Mouse (Mus musculus) monocyte, adult 2 months (primary cell): ENCODE data around the gene Bicc1.
"Not testable (repeated sequence)": the region's sequence is repeated elsewhere in the genome, so short reads cannot be mapped to it uniquely, and the experiment has no call there.

Source experiments
- DNase-seq, 2 experiments: peaks; one replicate each; pipeline ENCODE4 v3.0.0; 2022; ENCODE audit warnings: low spot score in 2 of 2, low read depth in 1 of 2

The Bicc1 gene

DNA sequence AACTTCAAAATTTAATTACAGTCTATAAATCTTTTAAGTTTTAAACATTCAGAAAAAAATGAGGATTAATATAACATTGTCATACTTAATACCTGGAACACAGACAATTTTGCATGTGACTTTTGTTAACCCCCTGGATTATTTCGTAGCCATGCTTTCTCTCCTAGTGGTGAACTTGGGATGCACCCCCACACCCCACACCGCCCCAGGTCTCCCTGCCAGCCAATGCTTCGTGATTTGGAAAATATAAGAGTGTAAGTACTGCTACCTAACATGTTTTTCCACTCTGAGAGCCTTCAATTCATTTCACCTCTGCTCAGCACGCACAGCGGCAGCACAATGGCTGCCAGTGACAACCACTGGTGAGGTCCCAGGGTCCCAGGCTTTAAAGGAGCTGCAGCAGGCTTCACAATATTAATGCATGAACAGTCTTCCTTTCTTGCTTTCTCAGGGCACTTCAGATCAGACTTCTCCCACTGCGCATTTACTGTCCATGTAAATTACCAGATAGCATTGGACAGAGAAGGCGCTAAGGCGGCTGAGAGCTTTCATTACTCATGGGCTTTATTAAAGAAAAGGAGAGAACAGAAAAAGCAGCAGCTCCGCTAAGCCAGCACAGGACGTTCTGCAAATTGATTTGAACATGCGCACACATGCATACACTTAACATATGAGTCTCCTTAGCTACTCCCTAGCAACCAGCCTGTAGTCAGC is 207.3 kb downstream of the Bicc1 start:
- DNase-seq, result no peak

DNA sequence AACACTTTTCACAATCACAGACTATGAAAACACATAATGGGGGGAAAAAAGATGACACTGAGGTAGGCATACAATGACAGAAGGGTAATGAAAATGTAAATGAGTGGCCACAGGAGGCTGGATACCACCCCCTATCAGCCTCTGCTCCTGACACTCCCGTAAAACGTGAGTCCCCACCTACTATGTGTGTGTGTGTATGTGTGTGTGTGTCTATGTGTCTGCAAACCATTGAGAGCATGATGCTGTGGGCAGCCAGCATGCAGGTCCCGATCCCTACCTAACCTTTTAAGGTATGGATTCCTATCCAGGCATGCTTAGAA is 209.4 kb downstream of the Bicc1 start:
- no peak for DNase-seq

GRCm38 (mm10) chr10:70949254-70950104 is 210.0 kb downstream of the Bicc1 start:
- no peak for DNase-seq

- DNase-seq, result no peak
These were observed 211.2 kb downstream of the Bicc1 start for GRCm38 (mm10) chr10:70948276-70948675.

- not testable (repeated sequence) for DNase-seq
These were observed 213.4 kb downstream of the Bicc1 start for GRCm38 (mm10) chr10:70946121-70946520.

DNA sequence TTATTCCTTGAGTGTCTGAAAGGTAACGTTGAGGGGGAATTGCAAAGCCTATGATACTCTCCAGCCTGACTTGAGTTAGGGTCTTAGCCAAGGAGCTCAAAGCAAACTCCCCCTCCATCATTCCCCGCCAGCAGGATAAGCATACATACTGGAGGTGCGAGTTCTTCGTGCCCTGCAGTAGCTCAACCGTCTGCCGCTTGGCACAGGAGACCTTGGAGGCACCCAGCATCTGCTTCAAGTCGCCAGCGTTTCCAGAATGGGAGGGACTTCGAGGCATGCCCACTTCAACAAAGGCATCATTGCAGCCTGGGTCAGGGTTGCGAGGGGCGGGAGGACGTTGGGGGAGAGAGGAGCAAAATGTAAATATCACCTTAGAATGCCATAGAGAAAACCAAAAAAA is 214.4 kb downstream of the Bicc1 start:
- DNase-seq, result no peak

- DNase-seq, result no peak
These were observed 217.9 kb downstream of the Bicc1 start for GRCm38 (mm10) chr10:70941623-70942022.

DNA sequence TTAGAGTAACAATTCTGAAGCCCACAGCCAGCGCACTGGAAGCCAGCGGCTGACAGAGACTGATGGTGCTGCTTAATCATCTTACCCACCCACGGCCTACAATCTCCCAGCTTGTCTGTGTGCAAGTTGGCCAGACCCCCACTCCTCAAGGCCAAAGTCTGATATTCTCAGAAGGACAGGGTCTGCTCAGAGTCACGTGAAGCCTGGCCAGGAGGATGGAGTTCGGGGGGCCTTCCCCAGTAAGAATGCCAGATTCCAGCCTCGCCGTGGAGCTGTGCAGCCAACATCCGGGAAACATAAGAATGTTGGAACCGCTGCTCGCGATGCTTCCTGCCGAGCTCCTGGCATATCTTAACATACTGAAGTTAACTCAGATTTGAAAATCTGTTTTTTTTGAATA is 219.7 kb downstream of the Bicc1 start:
- DNase-seq, result no peak

GRCm38 (mm10) chr10:70937450-70937849 is 222.1 kb downstream of the Bicc1 start:
- DNase-seq, result no peak

DNA sequence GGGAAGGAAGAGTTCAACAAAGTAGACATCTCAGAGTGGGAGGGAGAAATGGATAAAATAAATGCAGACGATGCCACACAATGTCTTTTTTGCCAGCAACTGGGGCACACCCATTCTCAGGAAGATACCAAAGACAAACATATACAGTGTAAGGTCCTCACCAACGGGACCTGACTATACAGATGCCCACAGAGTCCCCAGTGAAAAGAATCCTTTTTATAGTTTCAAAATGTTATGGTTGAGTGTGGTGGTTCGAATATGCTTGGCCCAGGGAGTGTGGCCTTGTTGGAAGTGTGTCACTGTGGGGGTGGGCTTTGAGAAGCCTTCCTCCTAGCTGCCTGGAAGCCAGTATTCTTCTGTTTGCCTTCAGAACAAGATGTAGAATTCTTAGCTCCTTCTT is 223.5 kb downstream of the Bicc1 start:
- DNase-seq, result no peak

- DNase-seq, result no peak
These were observed 233.4 kb downstream of the Bicc1 start for GRCm38 (mm10) chr10:70926126-70926525.

GRCm38 (mm10) chr10:70924348-70924747 is 235.2 kb downstream of the Bicc1 start:
- no peak for DNase-seq

DNA sequence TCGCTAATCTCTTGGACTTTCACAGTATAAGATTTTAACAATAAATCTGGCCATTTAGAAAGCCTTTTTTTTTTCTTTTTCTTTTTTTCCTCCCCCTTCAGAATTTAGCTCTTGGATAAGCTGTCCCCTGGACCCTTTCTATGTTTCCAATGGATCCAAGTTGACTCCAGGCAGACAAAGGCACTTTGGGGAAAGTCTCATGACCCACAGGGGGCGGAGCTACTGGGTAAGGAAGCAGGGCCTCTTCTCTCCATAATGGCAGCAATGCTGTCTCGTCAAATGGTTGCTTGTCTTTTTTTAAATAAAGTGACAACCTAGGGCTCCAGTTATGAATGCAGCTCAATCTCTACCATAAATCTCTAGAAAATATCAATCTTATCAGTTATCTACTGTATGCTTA is 235.6 kb downstream of the Bicc1 start:
- no peak for DNase-seq

DNA sequence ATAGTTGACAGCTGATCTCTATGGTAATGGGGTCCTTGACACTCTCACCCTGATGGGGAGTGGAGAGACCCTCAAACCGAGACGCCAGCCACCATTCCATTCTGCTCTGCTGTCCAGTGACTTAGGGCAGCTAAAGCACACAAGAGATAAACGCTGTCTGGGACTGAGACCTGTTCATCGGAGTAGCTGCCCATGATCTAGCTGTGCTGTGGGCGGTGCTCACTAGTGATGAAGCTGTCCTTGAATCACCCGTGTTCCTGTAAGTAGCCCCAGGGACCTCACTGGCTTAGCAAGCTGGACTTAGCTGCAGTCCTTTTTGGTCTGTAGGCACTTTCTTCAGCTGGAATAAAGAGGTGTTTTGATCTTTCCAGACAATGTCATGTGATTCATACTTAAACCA is 238.0 kb downstream of the Bicc1 start:
- no peak for DNase-seq

- no peak for DNase-seq
These were observed 239.6 kb downstream of the Bicc1 start for GRCm38 (mm10) chr10:70919851-70920250.

DNA sequence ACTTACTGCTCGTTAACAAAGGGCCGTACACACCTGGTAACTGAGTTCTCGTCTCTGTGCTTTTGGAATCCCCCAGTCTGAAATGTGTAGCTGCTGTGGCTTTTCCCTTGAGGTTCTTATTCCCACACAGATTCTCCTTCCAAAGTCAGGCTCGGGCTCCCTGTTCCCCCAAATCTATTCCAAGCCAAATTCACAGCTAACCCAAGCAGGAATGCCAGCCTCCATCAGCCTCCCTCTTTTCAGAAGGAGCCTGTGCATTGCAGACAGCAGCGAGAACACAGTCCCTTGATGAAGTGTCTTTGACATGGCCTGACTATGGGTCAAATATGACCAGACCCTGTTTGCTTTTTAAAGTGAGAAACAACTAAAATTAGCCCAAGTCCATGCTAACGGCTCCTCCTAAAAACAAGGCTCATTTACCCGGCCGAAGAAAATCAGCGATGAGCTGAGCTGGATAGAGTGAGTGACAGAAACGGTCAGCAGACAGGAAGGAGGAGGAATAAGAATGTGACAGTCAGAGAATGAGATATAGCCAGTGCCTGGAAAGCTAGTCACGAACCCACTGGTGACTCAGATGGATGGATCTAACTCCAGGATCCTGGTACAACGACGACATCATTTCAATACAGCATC is 240.4 kb downstream of the Bicc1 start:
- DNase-seq, result no peak

DNA sequence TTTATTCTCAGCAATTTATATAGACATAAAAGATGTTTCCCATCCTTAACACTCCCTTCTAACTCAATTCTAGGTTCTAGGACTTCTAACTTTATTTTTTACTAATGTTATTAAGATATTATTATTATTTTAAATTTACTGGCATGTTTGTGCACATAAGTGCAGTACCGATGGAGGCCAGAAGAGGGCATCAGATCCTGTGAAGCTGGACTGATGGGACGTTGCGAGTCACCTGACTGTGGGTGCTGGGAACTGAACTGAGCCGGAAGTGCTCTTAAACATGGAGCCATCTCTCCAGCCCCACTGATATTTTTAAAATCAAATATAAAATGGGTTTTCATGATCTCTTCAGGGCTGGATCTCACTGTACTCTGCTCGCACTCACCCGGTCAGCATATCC is 242.8 kb downstream of the Bicc1 start:
- DNase-seq, result no peak

GRCm38 (mm10) chr10:70915096-70915495 is 244.4 kb downstream of the Bicc1 start:
- no peak for DNase-seq

DNA sequence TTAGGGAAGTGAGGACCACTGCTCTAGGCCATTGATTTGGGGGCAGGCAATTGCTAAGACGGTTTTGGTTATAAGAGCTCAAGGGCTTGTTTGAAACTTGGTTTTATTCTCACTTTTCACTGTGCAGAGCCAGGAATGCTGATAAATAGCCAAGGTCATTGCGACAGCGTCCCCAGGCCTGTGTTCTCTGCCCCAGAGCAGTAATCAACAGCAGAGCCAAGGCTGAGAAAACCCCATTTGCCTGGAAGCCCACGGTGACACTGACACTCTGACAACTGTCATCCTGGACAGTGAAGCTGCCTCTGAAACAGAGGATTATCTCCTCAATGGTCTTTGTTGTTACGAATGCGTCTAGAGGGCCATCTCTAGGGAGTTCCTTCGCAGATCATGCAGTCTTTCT is 255.6 kb downstream of the Bicc1 start:
- DNase-seq, result no peak

GRCm38 (mm10) chr10:70902751-70903485 is 256.6 kb downstream of the Bicc1 start:
- DNase-seq, result no peak

- no peak for DNase-seq
These were observed 258.2 kb downstream of the Bicc1 start for GRCm38 (mm10) chr10:70901193-70901875.
